Mouse (Mus musculus) heart, postnatal 4 days (tissue): ENCODE data around the gene Exosc8. TPM values are rescaled to one million over a fixed set of nuclear protein-coding genes. Genes with fewer than 3 reads are reported as not detected.
"Not testable (repeated sequence)": the region's sequence is repeated elsewhere in the genome, so short reads cannot be mapped to it uniquely, and the experiment has no call there.

Experiments
- DNase-seq: peaks from one replicate; pipeline ENCODE4 v3.0.0; 2021
- total RNA-seq, 2 experiments: library from RNA; stranded (reverse); gene quantifications; 2 replicates each; pipeline ENCODE4 v1.2.3; 2021

Gene Exosc8
- total RNA-seq, 2 experiments from 2014 or later: 40.3 to 44.7 TPM

DNA sequence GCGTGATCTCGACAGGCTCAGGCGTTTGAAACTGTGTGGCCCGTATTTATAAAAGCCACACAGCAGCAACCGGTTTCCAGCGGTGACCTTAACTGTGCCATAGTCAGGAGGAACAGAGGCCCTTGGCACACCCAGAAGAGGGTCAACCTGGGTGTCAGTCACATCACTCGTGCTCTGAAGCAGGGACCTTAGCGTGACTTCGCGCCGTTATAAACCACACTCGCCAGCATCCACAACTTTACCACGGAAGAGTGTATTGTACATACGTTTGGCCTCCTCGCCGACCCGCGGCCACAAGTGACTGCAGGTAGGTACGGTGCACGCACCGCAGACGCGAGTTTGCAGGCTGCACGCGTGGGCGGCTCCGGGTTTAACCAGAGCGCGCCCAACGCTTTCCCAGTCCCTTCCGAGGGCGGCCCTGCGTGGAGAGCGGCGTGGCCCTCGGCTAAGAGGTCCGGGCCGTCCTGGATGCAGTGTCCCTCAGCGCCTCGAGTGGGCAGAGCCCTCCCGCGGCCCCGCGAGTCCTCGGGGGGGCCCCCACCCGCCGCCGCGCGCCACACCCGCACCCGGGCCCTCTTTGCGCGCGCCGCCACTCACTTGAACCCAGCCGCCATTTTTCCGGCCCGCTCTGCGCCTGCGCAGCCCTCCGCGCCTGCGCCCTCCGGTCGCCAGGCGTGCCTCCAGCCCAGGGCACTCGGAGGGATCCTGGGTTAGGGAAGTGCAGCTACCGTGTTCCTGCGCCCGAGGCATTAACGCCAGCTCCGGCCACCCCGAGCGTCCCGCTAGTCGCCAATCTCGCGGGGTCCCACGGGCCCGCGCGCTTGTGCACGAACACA, 564 bp downstream of the Exosc8 start:
- peak; percentile 94 for DNase-seq

- no peak for DNase-seq
These were observed 2.8 kb downstream of the Exosc8 start for GRCm38 (mm10) chr3:54732371-54732770.

- no peak for DNase-seq
These were observed 3.5 kb downstream of the Exosc8 start for GRCm38 (mm10) chr3:54731626-54732150.

- no peak for DNase-seq
These were observed 7.1 kb downstream of the Exosc8 start for GRCm38 (mm10) chr3:54728100-54728499.

- no peak for DNase-seq
These were observed 7.6 kb downstream of the Exosc8 start for GRCm38 (mm10) chr3:54727588-54727987.

DNA sequence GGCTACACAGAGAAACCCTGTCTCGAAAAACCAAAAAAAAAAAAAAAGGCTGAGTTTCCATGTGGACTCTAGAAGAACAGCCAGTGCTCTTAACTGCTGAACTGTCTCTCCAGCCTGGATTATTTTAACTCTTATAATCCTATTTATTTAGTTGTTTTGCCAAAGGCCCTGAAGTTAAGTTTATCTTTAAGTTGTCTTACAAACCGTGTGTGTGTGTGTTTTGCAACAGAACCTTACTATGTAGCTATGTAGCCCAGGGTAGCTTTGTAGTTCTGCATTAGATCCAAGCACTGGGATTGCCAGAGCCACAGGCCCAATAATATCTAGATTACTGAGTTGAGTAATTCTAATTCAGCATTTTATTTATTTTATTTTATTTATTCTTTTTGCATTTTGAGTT, 9.8 kb downstream of the Exosc8 start:
- no peak for DNase-seq

- DNase-seq: no peak
These were observed 11.3 kb downstream of the Exosc8 start for GRCm38 (mm10) chr3:54723741-54724500.

- no peak for DNase-seq
These were observed 16.2 kb downstream of the Exosc8 start for GRCm38 (mm10) chr3:54718947-54719346.

- DNase-seq: no peak
These were observed 17.8 kb downstream of the Exosc8 start for GRCm38 (mm10) chr3:54717348-54717747.

DNA sequence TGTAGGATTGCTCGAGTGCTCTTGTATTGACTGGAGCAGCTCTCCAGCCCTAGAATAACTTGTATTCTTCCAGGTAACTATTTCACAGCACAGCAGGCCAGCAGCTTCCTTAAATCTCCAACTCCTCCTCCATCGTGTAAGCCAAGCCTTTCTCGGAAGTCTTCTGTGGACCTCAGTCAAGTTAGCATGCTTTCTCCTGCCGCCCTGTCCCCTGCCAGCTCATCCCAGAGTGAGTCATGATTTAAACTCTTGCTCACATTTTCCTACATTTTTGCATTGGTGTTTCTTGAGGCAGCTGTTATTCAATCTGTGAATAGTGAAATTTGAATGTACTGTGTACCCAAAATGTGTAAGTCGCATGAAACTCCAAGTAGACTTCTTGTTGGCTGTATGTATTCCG, 19.7 kb downstream of the Exosc8 start:
- DNase-seq: no peak

DNA sequence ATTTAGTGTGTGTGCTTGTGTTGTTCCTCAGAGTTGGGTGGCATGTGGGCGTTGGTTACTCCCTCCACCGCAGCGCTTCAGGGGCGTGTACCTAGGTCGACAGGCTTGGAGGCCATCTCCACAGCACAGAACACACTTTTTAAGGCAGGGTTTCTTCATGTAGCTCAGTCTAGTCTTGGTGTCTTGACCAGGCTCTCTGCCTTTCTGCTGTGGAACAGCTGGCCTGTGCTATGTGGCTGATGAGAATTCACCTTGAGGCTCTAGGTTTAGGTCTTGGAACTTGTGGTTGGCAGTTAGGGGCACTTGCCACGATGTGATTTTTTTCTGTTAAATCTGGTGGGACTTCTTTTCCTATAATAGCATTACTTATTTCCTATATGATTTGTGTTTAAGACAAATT, 20.9 kb downstream of the Exosc8 start, which contains the start of gene Gm21958:
Gene Gm21958 (minus strand): TSS at position 101 of the 400 bp plus-strand sequence.
- DNase-seq: no peak

DNA sequence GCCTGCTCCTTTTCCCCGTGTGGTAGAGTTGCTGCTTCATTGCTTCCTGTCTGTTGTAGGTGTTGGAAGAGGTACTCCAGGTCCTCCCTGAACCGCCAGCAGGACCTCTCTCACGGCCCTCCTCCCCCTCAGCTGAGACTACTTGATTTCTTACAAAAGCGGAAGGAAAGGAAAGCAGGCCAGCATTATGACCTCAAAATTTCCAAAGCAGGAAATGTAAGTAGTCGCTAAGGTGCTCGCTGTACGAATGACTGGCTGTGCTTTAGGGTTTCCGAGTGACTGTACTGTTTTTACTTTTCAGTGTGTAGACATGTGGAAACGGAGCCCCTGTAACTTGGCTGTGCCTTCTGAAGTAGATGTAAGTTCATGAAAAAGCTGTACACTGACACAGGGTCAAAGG, 26.2 kb downstream of the Exosc8 start:
- no peak for DNase-seq

DNA sequence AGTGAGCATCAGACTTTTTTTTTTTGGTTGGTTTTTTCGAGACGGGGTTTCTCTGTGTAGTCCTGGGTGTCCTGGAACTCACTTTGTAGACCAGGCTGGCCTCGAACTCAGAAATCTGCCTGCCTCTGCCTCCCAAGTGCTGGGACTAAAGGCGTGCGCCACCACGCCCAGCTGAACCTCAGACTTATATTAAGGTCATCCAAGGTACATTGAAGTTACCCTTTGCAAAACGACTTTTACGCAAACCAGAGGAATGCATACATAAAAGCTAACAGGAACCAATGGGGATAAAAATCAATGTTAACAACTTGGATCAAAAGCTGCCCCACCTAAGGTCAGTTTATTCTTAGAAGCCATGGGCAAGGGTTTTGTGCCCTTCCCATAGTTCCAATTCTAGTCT, 31.1 kb downstream of the Exosc8 start:
- not testable (repeated sequence) for DNase-seq

- DNase-seq: no peak
These were observed 35.4 kb downstream of the Exosc8 start for GRCm38 (mm10) chr3:54699759-54700301.

GRCm38 (mm10) chr3:54693056-54693415, 42.2 kb downstream of the Exosc8 start:
- no peak for DNase-seq

DNA sequence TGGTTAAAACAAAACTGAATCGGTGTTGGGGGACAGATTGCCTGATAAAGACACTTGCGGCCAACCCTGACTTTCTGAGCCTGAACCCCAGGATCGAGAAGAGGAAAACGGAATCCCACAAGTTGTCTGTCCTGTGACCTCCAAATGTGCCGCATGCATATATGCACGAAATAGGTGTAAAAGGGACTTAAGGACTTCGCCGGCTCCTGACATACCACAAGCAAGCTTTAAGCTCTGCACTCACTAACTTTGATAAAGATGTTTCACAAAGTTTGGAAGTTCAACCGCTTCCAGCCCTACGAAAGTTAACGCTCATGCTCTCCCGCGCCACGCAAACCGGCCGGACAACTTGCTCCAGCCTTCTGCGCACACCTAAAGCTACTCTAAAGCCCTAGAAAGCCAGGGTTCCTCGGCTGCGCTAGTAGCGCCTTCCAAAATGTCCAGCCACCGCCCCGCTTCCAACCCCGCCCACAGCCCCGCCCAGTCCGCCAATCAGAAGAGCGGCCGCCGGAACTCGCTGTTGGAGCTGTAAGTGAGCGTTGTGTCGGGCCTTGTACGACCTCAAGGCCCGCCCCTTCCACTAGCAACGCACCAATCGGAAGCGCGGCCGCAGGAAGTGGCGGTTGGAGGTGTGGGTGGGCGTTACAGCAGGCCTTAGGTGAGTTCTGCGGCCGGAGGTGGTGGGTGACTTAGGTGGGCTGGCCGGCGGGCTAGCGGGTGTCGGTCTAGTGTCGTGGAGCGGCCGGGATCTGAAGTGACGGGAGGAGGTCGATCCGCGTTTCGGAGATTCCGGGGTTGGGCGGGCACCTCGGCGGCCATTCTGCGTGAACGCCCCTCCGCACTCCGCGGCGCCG, 42.8 kb downstream of the Exosc8 start, which contains the start of gene Supt20:
Gene Supt20 (plus strand): TSS at position 606 of the 854 bp plus-strand sequence.
- DNase-seq: peak; percentile 93

GRCm38 (mm10) chr3:54689091-54689490, 46.1 kb downstream of the Exosc8 start:
- DNase-seq: no peak

DNA sequence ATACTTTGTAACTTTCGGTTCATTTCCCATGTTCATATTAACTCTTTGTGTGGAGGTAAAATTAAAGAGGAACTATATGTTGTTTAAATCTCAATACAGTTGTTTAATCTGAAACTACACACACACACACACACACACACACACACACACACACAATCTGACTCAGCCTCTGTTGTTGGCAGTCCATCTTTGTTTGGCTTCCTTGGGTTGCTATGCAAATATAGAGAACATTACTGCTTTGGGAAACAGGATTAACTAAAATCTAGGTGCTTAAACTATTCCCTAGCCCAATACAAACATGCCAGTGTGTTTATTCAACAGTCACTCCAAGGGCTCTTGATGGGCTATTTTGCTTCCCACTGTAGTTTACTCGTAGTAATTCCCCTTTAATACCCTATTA, 47.9 kb downstream of the Exosc8 start:
- no peak for DNase-seq

DNA sequence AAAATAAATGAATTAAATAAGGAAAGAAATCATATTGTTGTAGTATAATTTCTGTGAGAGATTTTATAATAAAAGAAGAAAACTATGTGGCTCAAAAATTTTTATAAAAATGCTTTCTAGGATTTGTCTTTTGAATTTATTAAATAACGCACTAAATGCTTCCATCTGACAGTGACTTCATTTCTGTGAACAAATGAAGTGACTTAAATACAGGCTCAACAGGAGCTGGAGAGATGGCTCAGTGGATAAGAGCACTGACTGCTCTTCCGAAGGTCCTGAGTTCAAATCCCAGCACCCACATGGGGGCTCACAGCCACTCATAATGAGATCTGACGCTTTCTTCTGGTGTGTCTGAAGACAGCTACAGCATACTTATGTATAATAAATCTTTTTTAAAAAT, 50.0 kb downstream of the Exosc8 start:
- no peak for DNase-seq

GRCm38 (mm10) chr3:54681310-54682204, 53.6 kb downstream of the Exosc8 start:
- no peak for DNase-seq
